Mouse (Mus musculus) testis, adult 2 months (tissue): ENCODE data around the gene Nsrp1. TPM values are rescaled to one million over a fixed set of nuclear protein-coding genes. Genes with fewer than 3 reads are reported as not detected.

Experiments used
- H3K27ac ChIP-seq: fragments of 200-500 bp; 2 replicates; pipeline ENCODE4 v1.5.1; 2012; ENCODE audit warnings: low read depth, low read length; ENCODE audit not compliant: control insufficient read depth, insufficient read depth
- H3K27me3 ChIP-seq: fragments of 200-500 bp; 2 replicates; pipeline ENCODE4 v1.6.1; 2012; ENCODE audit warnings: mild to moderate bottlenecking, low read length, moderate library complexity; ENCODE audit not compliant: control insufficient read depth, insufficient read depth
- H3K36me3 ChIP-seq: fragments of 200-500 bp; 2 replicates; pipeline ENCODE4 v1.6.1; 2012; ENCODE audit warnings: mild to moderate bottlenecking, low read length; ENCODE audit not compliant: control insufficient read depth, insufficient read depth
- H3K4me1 ChIP-seq: fragments of 200-500 bp; 2 replicates; pipeline ENCODE4 v1.6.1; 2012; ENCODE audit warnings: low read length; ENCODE audit not compliant: control insufficient read depth, insufficient read depth
- H3K4me3 ChIP-seq: fragments of 200-500 bp; 2 replicates; pipeline ENCODE4 v1.5.1; 2012; ENCODE audit warnings: low read depth, mild to moderate bottlenecking, low read length, moderate library complexity, mixed read lengths; ENCODE audit not compliant: control insufficient read depth
- CTCF ChIP-seq: fragments of 200-500 bp; IDR thresholded peaks from 2 replicates; pipeline ENCODE4 v1.5.1; 2012; ENCODE audit warnings: low read depth, mild to moderate bottlenecking, inconsistent platforms, low read length, moderate library complexity; ENCODE audit not compliant: control insufficient read depth, insufficient read depth, insufficient replicate concordance
- POLR2A ChIP-seq: fragments of 200-500 bp; IDR thresholded peaks from 2 replicates; pipeline ENCODE4 v1.6.1; 2012; ENCODE audit warnings: low read depth, mild to moderate bottlenecking, inconsistent platforms, low read length, moderate library complexity; ENCODE audit not compliant: control insufficient read depth
- polyA plus RNA-seq: library from polyadenylated mRNA; depleted of rRNA; stranded (reverse); fragments of >200 nt; gene quantifications from 2 replicates; pipeline ENCODE4 v1.2.3, GENCODE M21; 2012; rRNA removed

The Nsrp1 gene
- polyA plus RNA-seq, 1 experiment: 4.9 TPM

DNA sequence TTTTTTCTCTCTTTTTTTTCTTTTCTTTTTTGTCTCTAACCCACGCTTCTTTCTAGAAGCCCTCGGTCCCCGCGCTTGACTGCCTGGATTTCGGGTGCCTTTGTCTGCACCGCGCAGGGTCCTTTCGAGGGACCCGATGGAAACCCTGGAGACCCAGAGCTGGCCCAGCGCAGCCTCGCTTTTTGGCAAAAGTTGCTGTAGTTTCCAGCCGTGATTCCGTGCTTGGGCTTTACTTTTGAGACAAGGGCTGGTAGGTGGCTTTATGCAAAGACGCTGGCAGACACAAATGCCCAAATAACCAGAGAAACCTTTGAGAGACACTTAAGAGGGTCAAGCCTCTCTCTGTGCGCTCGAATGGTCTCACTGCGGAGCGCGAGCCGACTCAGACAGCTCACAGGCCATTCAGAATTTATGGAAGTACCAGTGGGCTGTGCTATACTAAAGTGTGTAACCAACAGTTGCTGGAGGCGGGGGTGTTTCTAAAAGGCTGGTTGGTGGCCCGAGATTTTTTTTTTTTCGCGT, 79.5 kb downstream of the Nsrp1 start:
- no peak overlapping the region for H3K27ac ChIP-seq
- peak overlapping the region; percentile 18; the same call in 1 of the 2 replicates for H3K4me3 ChIP-seq
- TF ChIP-seq POLR2A (no peak), CTCF (no peak)
- 0 out of 2 replicates have a peak, but pooled peaks cover 2% of the 10 kb centered on the region for H3K27me3 ChIP-seq
- H3K36me3 ChIP-seq: no peaks in the 10 kb centered on the region
- peaks cover 22% of the 10 kb centered on the region for H3K4me1 ChIP-seq

DNA sequence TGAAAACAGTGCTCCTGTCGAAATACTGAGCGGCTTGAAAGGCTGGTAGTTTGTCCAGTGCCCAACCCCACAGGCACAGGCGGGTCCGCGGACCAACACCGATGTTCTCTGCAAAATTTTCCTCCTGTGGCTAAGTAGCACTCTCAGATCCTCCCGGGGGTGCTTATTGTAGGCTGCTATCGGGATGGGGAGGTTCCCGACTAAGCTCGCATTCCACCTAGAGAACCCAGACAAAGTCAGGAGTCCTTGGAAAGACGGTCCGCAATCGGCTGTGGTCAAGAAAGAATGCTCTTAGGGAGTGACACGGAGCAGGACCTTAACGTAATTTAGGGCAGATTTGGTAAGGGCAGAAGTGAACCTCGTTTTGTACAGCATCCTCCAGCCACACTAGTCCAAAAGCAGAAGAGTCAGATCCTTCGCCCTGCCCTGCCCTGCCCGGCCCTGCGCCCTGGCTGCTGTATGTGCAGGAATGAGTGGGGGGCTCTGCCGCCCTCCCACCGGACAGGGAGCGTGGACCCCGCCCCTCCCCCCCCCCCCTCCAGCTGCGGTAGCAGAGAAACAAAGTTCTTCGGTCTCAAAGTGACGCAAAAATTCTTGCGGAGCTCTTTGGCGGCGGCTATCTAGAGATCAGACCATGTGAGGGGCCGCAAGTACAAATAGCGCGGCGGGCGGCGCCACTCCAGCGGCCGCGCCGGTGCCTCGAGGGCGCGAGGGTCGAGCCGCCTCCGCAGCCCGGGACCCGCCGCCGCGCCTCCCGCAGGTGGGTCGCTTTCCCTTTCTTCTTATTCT, 80.1 kb downstream of the Nsrp1 start, which contains the start of gene Slc6a4:
Slc6a4 (plus strand) TSS at position 688 of the 789 bp plus-strand sequence.
- Histone ChIP-seq H3K27ac (no peak within 1 kb of the TSS), H3K4me1 (peaks cover 22% of the 10 kb centered on the region), H3K36me3 (no peaks in the 10 kb centered on the region), H3K27me3 (0 out of 2 replicates have a peak, but pooled peaks cover 2% of the 10 kb centered on the region), H3K4me3 (peak within 1 kb of the TSS; percentile 50)
- TF ChIP-seq CTCF (no peak), POLR2A (no peak)

DNA sequence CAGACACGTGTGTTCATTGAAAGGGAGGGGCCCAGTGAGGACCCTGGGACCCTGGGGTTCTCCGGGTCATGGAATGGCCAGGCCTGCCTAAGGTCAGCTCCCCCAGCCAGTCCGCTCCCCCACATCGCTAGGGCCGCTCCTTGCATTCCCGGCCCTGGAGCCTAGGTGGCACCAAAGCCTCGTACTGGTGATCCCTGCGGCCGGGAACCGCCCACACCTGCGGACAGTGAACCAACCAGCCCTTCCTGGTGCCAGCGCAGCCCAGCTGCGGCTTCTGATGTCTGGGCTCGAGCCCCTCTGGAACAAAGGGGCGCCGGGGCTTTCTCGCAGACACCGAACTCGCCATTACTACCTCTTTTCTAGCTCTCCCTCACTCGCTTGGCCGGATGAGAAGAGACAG, 80.9 kb downstream of the Nsrp1 start:
- H3K4me3 ChIP-seq: peak overlapping the region; percentile 50
- H3K36me3 ChIP-seq: no peaks in the 10 kb centered on the region
- H3K27ac ChIP-seq: no peak overlapping the region
- H3K4me1 ChIP-seq: peaks cover 22% of the 10 kb centered on the region
- peak; percentile 74; the same call in 1 of the 2 replicates for TF ChIP-seq CTCF
- TF ChIP-seq POLR2A: no peak
- H3K27me3 ChIP-seq: 0 out of 2 replicates have a peak, but pooled peaks cover 2% of the 10 kb centered on the region

DNA sequence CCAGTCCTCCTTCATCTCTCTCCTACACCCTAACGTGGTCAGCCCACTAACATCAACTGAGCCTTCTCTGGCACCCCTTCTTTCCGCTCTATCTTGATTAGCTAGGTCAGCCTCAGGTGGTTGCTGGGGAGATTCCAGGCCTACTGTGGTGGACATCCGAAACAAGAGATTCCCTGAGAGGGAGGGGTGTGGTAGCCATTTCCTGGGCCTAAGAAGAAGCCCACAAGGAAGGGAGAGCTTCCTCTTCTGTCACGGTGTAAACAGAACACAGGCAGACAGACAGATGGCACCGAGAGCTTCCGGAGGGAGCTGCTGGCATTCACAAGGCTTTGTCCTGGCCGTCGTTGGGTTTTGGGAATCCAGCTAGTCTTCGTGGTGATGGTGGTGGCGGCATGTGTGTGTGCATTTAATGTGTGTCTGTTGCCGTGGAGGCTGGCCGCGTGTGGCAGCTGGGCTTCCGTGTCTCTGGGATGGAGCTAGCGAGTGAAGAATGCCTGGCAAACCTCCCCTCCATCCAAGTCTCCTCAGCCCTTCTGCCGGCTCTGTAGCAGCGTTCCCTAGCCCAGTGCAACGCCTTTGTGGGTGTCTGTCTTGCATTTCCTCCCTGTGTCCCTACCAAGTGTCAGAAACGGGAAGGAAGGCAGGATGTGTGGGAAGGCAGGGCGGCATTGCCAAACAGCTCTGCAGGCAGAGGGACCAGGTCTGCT, 82.1 kb downstream of the Nsrp1 start:
- no peaks in the 10 kb centered on the region for H3K36me3 ChIP-seq

More for the DNA sequence above, 82.1 kb downstream of the Nsrp1 start:
- TF ChIP-seq POLR2A: no peak
- no peak for TF ChIP-seq CTCF
- Histone ChIP-seq H3K4me1 (peaks cover 22% of the 10 kb centered on the region), H3K4me3 (no peak overlapping the region), H3K27me3 (0 out of 2 replicates have a peak, but pooled peaks cover 2% of the 10 kb centered on the region), H3K27ac (no peak overlapping the region)

Other genes starting within 250 kb of the Nsrp1 start
- gene Cpd, start 231.4 kb downstream of the Nsrp1 start, polyA plus RNA-seq: 9.5 and 10.4 TPM in 2 replicates
- gene Tmigd1, start 176.3 kb downstream of the Nsrp1 start, polyA plus RNA-seq: not detected in 2 replicates
- gene Blmh, start 153.6 kb downstream of the Nsrp1 start, polyA plus RNA-seq: 7.2 and 7.3 TPM in 2 replicates
- 1.0 and 1.7 TPM in 2 replicates for gene Slc6a4, start 79.8 kb downstream of the Nsrp1 start, polyA plus RNA-seq
- 172 and 216 TPM in 2 replicates for gene Efcab5, start 110.5 kb upstream of the Nsrp1 start, polyA plus RNA-seq
- gene Ssh2, start 137.9 kb upstream of the Nsrp1 start, polyA plus RNA-seq: 35.8 and 43.8 TPM in 2 replicates